Mouse (Mus musculus) kidney, embryonic 15.5 days (tissue): ENCODE results near the gene Slc38a9. TPM values are rescaled to one million over a fixed set of nuclear protein-coding genes. Genes with fewer than 3 reads are reported as not detected.
"Not testable (repeated sequence)": the region's sequence is repeated elsewhere in the genome, so short reads cannot be mapped to it uniquely, and the experiment has no call there.

Experiments used
- ATAC-seq: fragments of 200-750 bp; cut with Nextera tagmentation; replicated peaks from 2 replicates; pipeline ENCODE4 v1.8.0; 2017; ENCODE audit warnings: moderate TSS enrichment; ENCODE audit not compliant: low FRiP score
- H3K27ac ChIP-seq: fragments of 300-500 bp; sonication (generic); 2 replicates; pipeline ENCODE4 v1.5.1; 2015; ENCODE audit warnings: mild to moderate bottlenecking, inconsistent platforms
- H3K27me3 ChIP-seq: fragments of 300-500 bp; sonication (generic); 2 replicates; pipeline ENCODE4 v1.6.1; 2015; ENCODE audit warnings: inconsistent platforms
- H3K36me3 ChIP-seq: fragments of 300-500 bp; sonication (generic); 2 replicates; pipeline ENCODE4 v1.6.1; 2015; ENCODE audit warnings: inconsistent platforms
- H3K4me1 ChIP-seq: fragments of 300-500 bp; sonication (generic); 2 replicates; pipeline ENCODE4 v1.6.1; 2015; ENCODE audit warnings: inconsistent platforms
- H3K4me2 ChIP-seq: fragments of 300-500 bp; sonication (generic); 2 replicates; pipeline ENCODE4 v1.6.1; 2015; ENCODE audit warnings: moderate library complexity, mild to moderate bottlenecking, inconsistent platforms
- H3K4me3 ChIP-seq: fragments of 300-500 bp; sonication (generic); replicated peaks from 2 replicates; pipeline ENCODE4 v1.5.1; 2015; ENCODE audit warnings: mild to moderate bottlenecking, inconsistent platforms
- H3K9ac ChIP-seq: fragments of 300-500 bp; sonication (generic); 2 replicates; pipeline ENCODE4 v1.6.1; 2015; ENCODE audit warnings: mild to moderate bottlenecking, inconsistent platforms
- H3K9me3 ChIP-seq: fragments of 300-500 bp; sonication (generic); replicated peaks from 2 replicates; pipeline ENCODE4 v1.6.1; 2016; ENCODE audit warnings: inconsistent platforms
- WGBS: fragments of 180-500 bp; shearing (Covaris S2); methylation state at CpG from one replicate; pipeline ENCODE4 v1.1.7; 2015; ENCODE audit warnings: mixed read lengths; 5-methylcytosine and 5-hydroxymethylcytosine counted together
- polyA plus RNA-seq: library from polyadenylated mRNA; unstranded; fragments of >200 nt; fragmentation: Nextera tagmentation; extraction: Ambion mirVana; gene quantifications from 2 replicates; pipeline ENCODE4 v1.2.1, GENCODE M21; 2015

Slc38a9 gene
- polyA plus RNA-seq, 1 experiment from 2014 or later: 15.2 TPM

DNA sequence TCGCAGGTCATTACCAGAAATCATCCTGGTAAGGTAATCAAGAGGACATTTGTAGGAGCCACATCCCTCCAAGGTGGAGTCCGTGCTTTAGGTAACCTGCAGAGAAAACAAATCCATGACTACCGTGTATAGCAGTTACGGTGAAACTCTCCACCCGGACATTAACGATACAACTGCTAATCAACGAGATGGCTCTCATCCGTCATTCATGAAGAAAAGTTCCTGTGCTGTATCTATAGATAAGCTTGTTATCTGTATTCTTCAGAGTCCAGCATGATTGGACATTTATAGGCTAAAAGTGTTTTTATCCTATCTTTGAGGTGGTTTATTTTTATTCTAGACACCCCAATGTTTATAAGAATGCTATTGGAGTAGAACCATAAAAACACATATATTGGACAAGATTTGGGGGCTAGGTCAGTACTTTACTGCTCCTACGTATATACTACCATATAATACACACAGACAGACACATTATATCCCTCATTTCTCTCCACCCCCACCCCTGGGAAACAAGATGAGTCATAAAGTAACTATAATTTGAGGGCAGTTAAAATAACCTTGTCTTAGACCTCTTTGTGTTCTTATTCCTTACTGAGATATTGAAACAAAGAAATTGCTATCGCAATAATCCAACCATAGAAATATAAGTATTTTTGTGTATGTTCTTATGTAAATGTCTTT is 32.5 kb downstream of the Slc38a9 start:
- Histone ChIP-seq H3K4me2 (no peak overlapping the region), H3K4me1 (no peaks in the 10 kb centered on the region), H3K27me3 (no peaks in the 10 kb centered on the region), H3K9me3 (no peaks in the 10 kb centered on the region), H3K9ac (no peak overlapping the region), H3K36me3 (peaks cover 6% of the 10 kb centered on the region), H3K27ac (no peak overlapping the region), H3K4me3 (no peak overlapping the region)
- no peak for ATAC-seq
- 89% methylated on average over 10 of the region's 10 CpGs for WGBS

DNA sequence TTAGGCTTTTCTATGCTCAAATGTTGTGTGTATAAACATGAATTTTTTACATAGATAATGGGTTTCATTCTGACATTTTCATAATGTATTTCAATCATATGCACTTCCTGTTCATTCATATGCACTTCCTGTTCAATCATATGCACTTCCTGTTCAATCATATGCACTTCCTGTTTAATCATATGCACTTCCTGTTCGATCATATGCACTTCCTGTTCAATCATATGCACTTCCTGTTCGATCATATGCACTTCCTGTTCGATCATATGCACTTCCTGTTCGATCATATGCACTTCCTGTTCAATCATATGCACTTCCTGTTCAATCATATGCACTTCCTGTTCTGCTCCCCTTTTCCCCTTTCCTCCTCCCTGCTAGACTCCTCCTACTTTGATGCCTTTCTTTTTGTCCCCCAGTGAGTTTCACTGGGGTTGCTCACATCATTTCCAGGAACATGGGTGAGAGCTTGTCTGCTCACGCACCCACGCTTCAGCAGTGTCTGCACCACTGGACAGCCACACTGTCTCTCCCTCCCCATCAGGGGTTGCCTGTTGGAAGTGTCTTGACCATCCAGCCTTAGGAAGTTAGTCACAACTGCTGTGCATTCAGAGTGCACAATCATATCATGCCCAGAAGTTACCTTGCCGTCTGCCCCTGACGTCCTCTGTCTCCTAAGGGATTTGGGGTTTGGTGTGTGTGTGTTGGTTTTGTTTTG is 35.1 kb downstream of the Slc38a9 start:
- ATAC-seq: no peak

DNA sequence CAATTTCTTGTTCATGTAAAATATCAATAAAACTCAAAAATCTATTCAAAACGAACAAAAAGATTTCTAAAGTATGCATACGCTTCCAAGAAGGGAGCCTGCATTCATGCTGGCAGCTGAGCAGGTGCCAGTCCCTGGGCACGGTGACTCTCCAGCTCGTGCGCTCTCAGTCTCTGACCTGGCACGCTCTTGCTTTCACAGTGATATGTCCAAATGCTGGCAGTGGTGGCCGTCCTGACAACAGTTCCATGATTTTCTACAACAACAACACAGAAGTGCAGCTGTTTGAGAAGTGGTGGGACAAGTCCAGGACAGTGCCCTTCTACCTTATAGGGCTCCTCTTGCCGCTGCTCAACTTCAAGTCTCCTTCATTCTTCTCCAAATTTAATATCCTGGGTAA is 40.7 kb downstream of the Slc38a9 start:
- no peak overlapping the region for H3K27ac ChIP-seq
- H3K4me2 ChIP-seq: no peak overlapping the region
- no peak overlapping the region for H3K4me3 ChIP-seq
- no peak overlapping the region for H3K9ac ChIP-seq
- H3K9me3 ChIP-seq: no peaks in the 10 kb centered on the region
- no peaks in the 10 kb centered on the region for H3K36me3 ChIP-seq
- no peaks in the 10 kb centered on the region for H3K4me1 ChIP-seq
- ATAC-seq: no peak
- 90% methylated on average over 8 of the region's 8 CpGs for WGBS
- no peaks in the 10 kb centered on the region for H3K27me3 ChIP-seq

More for the DNA sequence above, 35.1 kb downstream of the Slc38a9 start:
- Histone ChIP-seq H3K4me2 (no peak overlapping the region), H3K27ac (no peak overlapping the region), H3K9ac (no peak overlapping the region), H3K4me1 (no peaks in the 10 kb centered on the region), H3K36me3 (peaks cover 6% of the 10 kb centered on the region), H3K9me3 (no peaks in the 10 kb centered on the region), H3K27me3 (no peaks in the 10 kb centered on the region), H3K4me3 (no peak overlapping the region)
- WGBS: 92% methylated on average over 8 of the region's 8 CpGs

DNA sequence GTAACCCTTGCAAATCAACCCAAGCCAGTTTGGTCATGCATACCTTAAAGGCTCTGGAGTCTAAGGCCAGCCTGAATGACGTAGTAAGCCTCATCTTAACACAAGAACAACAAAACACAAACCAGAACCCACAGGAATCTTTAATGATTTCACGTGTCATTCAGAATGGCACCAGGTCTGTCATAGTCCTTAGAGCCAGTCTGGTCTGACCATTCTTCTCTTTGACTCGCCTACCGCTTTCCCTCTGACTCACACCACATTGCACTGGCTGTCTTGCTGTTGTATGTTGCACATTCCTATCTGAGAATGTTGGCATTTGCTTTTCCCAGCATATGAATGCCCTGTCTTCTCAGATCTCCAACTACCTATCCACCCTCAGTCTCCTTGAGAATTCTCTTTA is 45.8 kb downstream of the Slc38a9 start:
- no peaks in the 10 kb centered on the region for H3K27me3 ChIP-seq
- no peak overlapping the region for H3K4me2 ChIP-seq
- no peak overlapping the region for H3K4me3 ChIP-seq
- no peak overlapping the region for H3K27ac ChIP-seq
- H3K9me3 ChIP-seq: no peaks in the 10 kb centered on the region
- H3K9ac ChIP-seq: no peak overlapping the region
- 93% methylated on average over 4 of the region's 4 CpGs for WGBS
- no peak for ATAC-seq
- 0 out of 2 replicates have a peak, but pooled peaks cover 3% of the 10 kb centered on the region for H3K4me1 ChIP-seq
- H3K36me3 ChIP-seq: no peaks in the 10 kb centered on the region

GRCm38 (mm10) chr13:112720078-112720736 is 59.7 kb downstream of the Slc38a9 start:
- Histone ChIP-seq H3K4me2 (no peak overlapping the region), H3K27me3 (no peaks in the 10 kb centered on the region), H3K9me3 (no peaks in the 10 kb centered on the region), H3K36me3 (no peaks in the 10 kb centered on the region), H3K9ac (no peak overlapping the region), H3K4me1 (peaks cover 15% of the 10 kb centered on the region), H3K27ac (peak overlapping the region; percentile 49; the same call in 1 of the 2 replicates), H3K4me3 (no peak overlapping the region)
- peak; percentile 90 for ATAC-seq
- 58% methylated on average over 15 of the region's 15 CpGs for WGBS

- no peak overlapping the region for H3K9ac ChIP-seq
- peak overlapping the region; percentile 85 for H3K27ac ChIP-seq
- H3K4me1 ChIP-seq: peaks cover 15% of the 10 kb centered on the region
- no peaks in the 10 kb centered on the region for H3K27me3 ChIP-seq
- 41% methylated on average over 9 of the region's 9 CpGs for WGBS
- no peak overlapping the region for H3K4me2 ChIP-seq
- H3K9me3 ChIP-seq: no peaks in the 10 kb centered on the region
- no peak overlapping the region for H3K4me3 ChIP-seq
- peak; percentile 73; the same call in 1 of the 2 replicates for ATAC-seq
- H3K36me3 ChIP-seq: no peaks in the 10 kb centered on the region
Measured at GRCm38 (mm10) chr13:112721946-112722729, 61.6 kb downstream of the Slc38a9 start.

GRCm38 (mm10) chr13:112724260-112724659 is 63.7 kb downstream of the Slc38a9 start:
- not testable (repeated sequence) for H3K4me3 ChIP-seq, H3K36me3 ChIP-seq, H3K27ac ChIP-seq, H3K9ac ChIP-seq, H3K4me2 ChIP-seq, H3K27me3 ChIP-seq, H3K9me3 ChIP-seq, ATAC-seq
- peaks cover 15% of the 10 kb centered on the region for H3K4me1 ChIP-seq

- 65% methylated on average over 3 of the region's 3 CpGs for WGBS
- Histone ChIP-seq H3K4me3 (no peak overlapping the region), H3K4me2 (no peak overlapping the region), H3K9ac (no peak overlapping the region), H3K27ac (no peak overlapping the region), H3K4me1 (peaks cover 8% of the 10 kb centered on the region; the same call in 1 of the 2 replicates), H3K36me3 (no peaks in the 10 kb centered on the region), H3K9me3 (no peaks in the 10 kb centered on the region), H3K27me3 (no peaks in the 10 kb centered on the region)
- no peak for ATAC-seq
Measured at GRCm38 (mm10) chr13:112726002-112726401, 65.5 kb downstream of the Slc38a9 start.

DNA sequence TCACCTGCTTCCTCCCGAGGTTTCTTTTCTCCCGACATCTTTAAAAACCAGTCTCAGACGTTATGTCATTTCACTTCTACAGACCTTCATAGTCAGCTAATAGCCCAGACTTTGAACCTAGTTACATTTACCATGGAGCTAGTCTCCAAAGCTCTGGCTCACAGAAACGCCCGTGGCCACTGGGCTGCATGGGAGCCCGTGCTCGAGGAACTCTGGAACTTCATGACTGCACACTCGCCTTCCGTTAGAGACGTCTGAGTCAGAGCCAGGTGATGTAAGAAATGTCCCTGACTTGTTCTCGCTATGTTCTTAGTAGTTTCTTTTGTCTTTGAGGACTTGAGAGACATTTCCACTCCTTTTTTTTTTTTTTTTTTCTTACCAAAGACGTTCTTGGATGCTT is 72.8 kb downstream of the Slc38a9 start:
- WGBS: 92% methylated on average over 12 of the region's 12 CpGs
- Histone ChIP-seq H3K27me3 (no peaks in the 10 kb centered on the region), H3K27ac (no peak overlapping the region), H3K36me3 (no peaks in the 10 kb centered on the region; the same call in 1 of the 2 replicates), H3K4me2 (no peak overlapping the region), H3K4me3 (no peak overlapping the region), H3K4me1 (0 out of 2 replicates have a peak, but pooled peaks cover 4% of the 10 kb centered on the region), H3K9ac (no peak overlapping the region), H3K9me3 (no peaks in the 10 kb centered on the region)
- no peak for ATAC-seq

GRCm38 (mm10) chr13:112734906-112735713 is 74.6 kb downstream of the Slc38a9 start:
- H3K27ac ChIP-seq: 0 out of 2 replicates have a peak overlapping the region, but pooled peaks have one; percentile 18
- H3K4me2 ChIP-seq: no peak overlapping the region
- H3K4me1 ChIP-seq: 0 out of 2 replicates have a peak, but pooled peaks cover 4% of the 10 kb centered on the region
- H3K27me3 ChIP-seq: no peaks in the 10 kb centered on the region
- H3K36me3 ChIP-seq: no peaks in the 10 kb centered on the region; the same call in 1 of the 2 replicates
- no peak overlapping the region for H3K4me3 ChIP-seq
- no peaks in the 10 kb centered on the region for H3K9me3 ChIP-seq
- WGBS: 68% methylated on average over 14 of the region's 14 CpGs
- no peak overlapping the region for H3K9ac ChIP-seq
- no peak for ATAC-seq

DNA sequence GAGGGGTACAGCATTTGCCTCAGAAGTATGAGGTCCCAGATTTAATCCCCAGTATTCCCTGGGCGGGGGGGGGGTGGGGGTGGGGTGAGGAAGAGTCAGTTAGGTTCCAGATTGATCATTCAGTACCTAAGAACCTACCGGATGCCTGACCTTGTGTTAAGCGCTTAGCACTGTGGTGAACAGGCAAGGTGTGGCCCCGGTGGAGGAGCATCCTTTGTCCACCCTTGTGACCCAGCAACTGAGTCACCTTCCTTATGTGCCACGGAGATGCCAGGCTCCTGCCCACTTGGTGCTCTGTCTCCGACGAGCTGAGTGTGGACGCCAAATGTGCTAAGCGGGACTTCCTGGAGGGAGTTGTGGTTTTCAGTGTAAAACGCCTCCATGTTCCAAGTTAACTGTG is 75.9 kb downstream of the Slc38a9 start:
- no peaks in the 10 kb centered on the region for H3K9me3 ChIP-seq
- no peaks in the 10 kb centered on the region; the same call in 1 of the 2 replicates for H3K36me3 ChIP-seq
- H3K27ac ChIP-seq: no peak overlapping the region
- H3K9ac ChIP-seq: no peak overlapping the region
- no peak overlapping the region for H3K4me2 ChIP-seq
- no peak for ATAC-seq
- no peak overlapping the region for H3K4me3 ChIP-seq
- 86% methylated on average over 10 of the region's 10 CpGs for WGBS
- 0 out of 2 replicates have a peak, but pooled peaks cover 4% of the 10 kb centered on the region for H3K4me1 ChIP-seq
- no peaks in the 10 kb centered on the region for H3K27me3 ChIP-seq
